ENCODE assay signal across 9 mouse cellular contexts in the genomic region with DNA sequence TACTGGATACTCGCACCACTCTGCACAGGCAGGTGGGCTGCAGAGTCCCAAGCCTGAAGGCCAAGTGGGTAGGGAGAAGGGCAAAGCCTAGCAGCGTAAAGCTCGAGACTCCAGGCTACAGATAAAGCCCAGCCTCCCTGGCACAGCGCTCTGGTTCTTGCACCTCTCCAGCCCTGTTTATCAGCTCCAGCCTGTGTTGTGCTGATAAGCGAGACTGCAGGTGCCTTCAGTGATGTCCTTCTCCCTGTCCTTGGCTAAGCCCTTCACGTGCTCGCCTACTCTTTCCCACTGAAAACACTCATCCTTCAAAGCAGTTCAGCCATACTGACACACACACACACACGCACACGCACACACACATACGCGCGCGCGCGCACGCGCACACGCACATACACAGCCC. TPM values are rescaled to one million over a fixed set of nuclear protein-coding genes. Genes with fewer than 3 reads are reported as not detected.
DNase-seq lines count a peak whose midpoint lies in the region; ATAC-seq and TF ChIP-seq lines count a peak whose summit lies in the region.
"Had no signal": no experiment of that assay in that cellular context is flagged by ENCODE, and none has a peak within 500 bp of the region (broad histone marks: within the 10 kb centered on the region; RNA-seq: fewer than 3 reads in every experiment).

No protein-coding gene starts in this region.

- intact Hi-C loops in heart, postnatal 14 days (cut with DNase I), result no loop called here

- peak; percentile 36 for DNase-seq in ES-E14 (ENCODE audit: low read depth, low spot score)
- peak; percentile 27 for DNase-seq in brain, embryonic 14.5 days (ENCODE audit: low read depth)
- peak; percentile 14 to 25 for DNase-seq in heart, postnatal 14 days
- DNase-seq in neural tube, embryonic 10.5 days (ENCODE audit: extremely low spot score, low spot score), result no peak
- DNase-seq in embryo, embryonic 11 days, result no peak
- no peak for DNase-seq in lung, postnatal 25 days (ENCODE audit: low spot score)
- DNase-seq: thymus, postnatal 25 days had no signal

- no peak for TF ChIP-seq POLR2A in brain, embryonic 14.5 days (IDR thresholded peaks at IDR 0.05; ENCODE audit: borderline replicate concordance, extremely low read depth, insufficient read depth, insufficient read length, poor library complexity, severe bottlenecking)

- H3K36me3 ChIP-seq in ES-E14 (ENCODE audit: control insufficient read depth, insufficient read depth, low read length, poor library complexity, severe bottlenecking), result peaks cover 2% of the 10 kb centered on the region; the same call in 1 of the 2 replicates

- H3K4me1 ChIP-seq in ES-E14 (ENCODE audit: control insufficient read depth in 2 of 2, insufficient read depth in 2 of 2, low read length in 2 of 2, poor library complexity in 1 of 2), result peaks cover 0 to 3% of the 10 kb centered on the region in 2 experiments; a peak in 1 of 4 replicates

- in situ Hi-C loops in ES-E14 (cut with MboI; ENCODE audit: low sequenced_read_pairs in 2 of 2, unreplicated experiment in 2 of 2), result no loop called here

- H3K27ac ChIP-seq in ES-E14 (ENCODE audit: insufficient read depth, low read depth, low read length, poor library complexity, severe bottlenecking), result no peak overlapping the region

- H3K4me3 ChIP-seq in ES-E14 (ENCODE audit: insufficient read depth in 1 of 2, low read depth in 1 of 2, low read length in 2 of 2, poor library complexity in 1 of 2, severe bottlenecking in 1 of 2), result peak overlapping the region in 1 of 2 experiments; percentile 2; a peak in 1 of 4 replicates

- no peaks in the 10 kb centered on the region for H3K9me3 ChIP-seq in ES-E14 (ENCODE audit: control insufficient read depth, insufficient read depth, low read depth, low read length)

- H3K9ac ChIP-seq in ES-E14 (ENCODE audit: insufficient read depth, low read depth, low read length, poor library complexity, severe bottlenecking), result no peak overlapping the region

- no peak for TF ChIP-seq CTCF in brain, embryonic 14.5 days (IDR thresholded peaks at IDR 0.05; ENCODE audit: borderline replicate concordance, extremely low read depth, insufficient read depth, insufficient read length)

- ATAC-seq in megakaryocyte progenitor cell, adult 5-6 weeks (replicated peaks; ENCODE audit: poor library complexity), result peak; percentile 94

TF ChIP-seq in ES-E14, 5 proteins besides CTCF, POLR2A, EP300 and RAD21:
- TF ChIP-seq CHD2 (IDR thresholded peaks at IDR 0.05; ENCODE audit: low read depth, low read length), result no peak
- TF ChIP-seq ZC3H11A (IDR thresholded peaks at IDR 0.05; ENCODE audit: borderline replicate concordance, low read depth, low read length), result no peak
- TF ChIP-seq MAFK (IDR thresholded peaks at IDR 0.05; ENCODE audit: insufficient read depth, low read depth, low read length), result no peak
- TF ChIP-seq HCFC1 (IDR thresholded peaks at IDR 0.05; ENCODE audit: borderline replicate concordance, insufficient read depth, low read length), result no peak
- TF ChIP-seq ZNF384 (IDR thresholded peaks at IDR 0.05; ENCODE audit: low read depth, low read length), result no peak

RNA-seq across cellular contexts. Expression of a gene that starts 51.9 kb away (rescaled TPM):
- not detected in 2 replicates for total RNA-seq in ES-E14 (2012; rRNA removed)
- polyA plus RNA-seq in brain, embryonic 14.5 days (2012; rRNA removed), result 0.20 and 0.37 TPM in 2 replicates
- total RNA-seq in heart, postnatal 14 days (2021), result under 1 TPM; 0.10 to 0.48 TPM
- not detected in 2 replicates for total RNA-seq in megakaryocyte progenitor cell, adult 5-6 weeks (2015)
- total RNA-seq in megakaryocyte progenitor cell, adult 5-6 weeks (2017), result not detected in 2 replicates
- polyA plus RNA-seq: embryonic facial prominence, embryonic 11.5 days had no signal

Comparison
In these comparisons a context has a peak if more than half of its experiments do, and no peak if none do; other contexts are left out.
1. DNase-seq: peak in ES-E14 (single experiment), brain, embryonic 14.5 days (single experiment) and heart, postnatal 14 days (2 of 2); none in neural tube, embryonic 10.5 days (single experiment), embryo, embryonic 11 days (single experiment) and lung, postnatal 25 days (single experiment).